Mouse (Mus musculus) liver, adult (tissue): ENCODE measurements around the gene Gtsf2.

ENCODE experiments used
- GATA4 ChIP-seq: IDR thresholded peaks from 2 replicates; pipeline ENCODE4 v1.6.1; 2014; ENCODE audit warnings: mild to moderate bottlenecking, low read length; ENCODE audit not compliant: insufficient replicate concordance

Gene Gtsf2

DNA sequence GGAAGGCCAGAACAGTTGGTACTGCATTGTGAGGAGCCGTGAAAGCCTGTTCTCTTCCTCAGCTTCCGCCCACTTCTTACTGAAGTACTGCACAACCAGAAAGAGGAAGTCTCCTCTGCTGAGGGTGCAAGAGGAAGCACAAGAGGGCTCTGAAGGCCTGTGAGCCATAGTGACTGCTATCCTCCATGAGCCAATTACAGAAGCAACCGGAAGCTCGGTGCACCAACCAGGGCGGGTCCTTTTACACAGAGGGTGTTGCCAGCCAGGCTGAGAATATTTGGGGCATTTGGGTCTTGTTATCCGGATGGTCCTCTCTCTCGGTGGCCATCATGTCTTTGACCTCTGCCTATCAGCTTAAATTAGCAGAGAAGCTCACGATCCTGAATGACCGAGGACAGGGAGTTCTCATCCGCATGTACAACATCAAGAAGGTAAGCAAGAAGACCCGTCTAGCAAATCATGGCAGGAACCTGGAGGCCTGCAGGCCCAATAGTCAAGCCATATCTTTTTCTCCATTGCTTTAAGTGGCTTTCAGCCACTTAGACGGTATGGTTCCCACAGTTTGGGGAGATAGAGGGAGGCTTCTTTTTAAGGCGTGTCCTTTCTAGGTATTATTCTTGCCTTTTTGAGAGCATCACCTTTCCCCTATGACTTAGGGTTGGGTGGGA, 5.4 kb upstream of the Gtsf2 start, which contains the start of gene Nckap1l:
Gene Nckap1l (plus strand): TSS at position 244 of the 668 bp plus-strand sequence.
- TF ChIP-seq GATA4 = no peak

DNA sequence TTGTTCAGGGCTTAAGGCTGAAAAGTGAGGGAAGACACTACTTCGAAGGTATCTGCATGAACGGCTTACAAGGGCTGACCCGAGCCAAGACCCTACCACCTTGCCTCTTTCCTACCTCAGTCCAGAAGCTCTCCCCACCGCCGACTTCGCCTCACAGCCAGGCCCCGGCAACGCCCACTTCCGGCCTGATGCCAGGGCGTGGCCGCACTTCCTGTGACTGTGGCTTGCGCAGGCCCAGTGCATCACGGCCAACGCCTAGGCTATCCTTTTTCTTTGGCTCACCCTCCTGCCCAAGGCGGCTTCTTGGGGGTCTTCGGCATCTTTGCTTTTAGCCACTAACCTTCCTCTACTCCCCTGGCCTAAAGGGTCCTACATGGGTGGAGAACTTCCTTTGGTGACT, 18.0 kb downstream of the Gtsf2 start, which contains the start of gene Gtsf1:
Gene Gtsf1 (minus strand): TSS at position 230 of the 400 bp plus-strand sequence.
- no peak for TF ChIP-seq GATA4

DNA sequence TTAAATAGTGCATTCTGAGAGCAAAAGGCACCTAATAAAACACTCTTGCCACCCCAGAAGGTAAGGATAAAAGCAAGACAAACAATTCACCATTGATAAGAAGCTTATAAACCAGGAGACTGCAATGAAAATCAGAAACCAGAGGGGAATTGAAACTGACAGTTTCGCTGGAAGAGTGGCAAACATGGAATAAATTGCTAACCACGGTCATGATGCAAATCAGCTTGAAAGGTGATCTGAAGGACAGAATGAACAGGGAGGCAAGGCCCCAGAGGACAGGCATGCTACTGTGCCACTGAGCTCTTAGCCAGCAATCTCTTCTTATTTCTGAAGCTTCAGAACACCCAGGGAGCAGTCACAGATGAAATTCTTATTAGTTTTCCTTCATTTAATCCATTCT, 21.3 kb downstream of the Gtsf2 start:
- no peak for TF ChIP-seq GATA4

DNA sequence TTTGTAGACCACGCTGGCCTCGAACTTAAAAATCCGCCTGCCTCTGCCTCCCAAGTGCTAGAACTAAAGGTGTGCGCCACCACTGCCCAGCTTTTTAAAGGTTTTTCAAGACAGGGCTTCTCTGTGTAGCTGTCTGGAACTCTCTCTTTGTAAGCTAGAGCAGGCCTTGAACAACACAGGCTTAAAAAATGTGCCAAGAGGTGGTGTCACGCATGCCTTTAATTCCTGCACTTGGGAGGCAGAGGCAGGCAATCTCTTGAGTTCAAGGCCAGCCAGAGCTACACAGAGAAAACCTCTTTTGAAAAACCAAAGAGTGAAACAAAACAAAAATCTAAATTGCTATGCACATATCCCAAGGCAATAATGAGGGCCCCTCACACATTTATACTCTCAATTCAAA, 46.9 kb downstream of the Gtsf2 start:
- TF ChIP-seq GATA4 = no peak

DNA sequence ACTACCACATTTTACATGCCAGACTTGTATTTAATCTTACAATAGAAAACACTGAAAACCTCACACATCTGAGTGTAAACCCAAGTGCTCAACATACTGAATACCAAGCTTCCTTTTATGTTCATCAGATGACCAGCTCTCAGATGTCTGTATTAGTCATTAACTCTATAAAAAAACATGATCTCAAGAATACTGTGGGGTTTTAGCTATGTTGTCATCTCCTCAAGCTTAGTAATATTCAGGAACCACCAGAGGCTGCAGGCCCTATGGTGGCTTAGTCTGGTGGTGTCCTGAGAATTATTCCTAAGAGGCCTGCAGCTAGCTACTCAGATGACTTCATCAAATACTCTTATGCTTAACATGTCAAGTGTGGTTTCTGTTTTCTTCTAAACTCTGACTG, 54.7 kb downstream of the Gtsf2 start:
- TF ChIP-seq GATA4 = no peak
